Mouse (Mus musculus) liver, embryonic 11.5 days (tissue): Measurements from ENCODE around the gene Ddx58. TPM values are rescaled to one million over a fixed set of nuclear protein-coding genes. Genes with fewer than 3 reads are reported as not detected.

ENCODE experiments used
- ATAC-seq: fragments of 200-750 bp; cut with Nextera tagmentation; replicated peaks from 2 replicates; pipeline ENCODE4 v1.8.0; 2017; ENCODE audit warnings: moderate number of reproducible peaks, mild to moderate bottlenecking, moderate TSS enrichment, moderate library complexity; ENCODE audit not compliant: low FRiP score
- DNase-seq: peaks from one replicate; pipeline ENCODE4 v3.0.0-alpha.2; 2017; ENCODE audit warnings: low spot score
- H3K27ac ChIP-seq: fragments of 300-500 bp; sonication (generic); 2 replicates; pipeline ENCODE4 v1.5.1; 2014; ENCODE audit warnings: mild to moderate bottlenecking, low read depth, low read length, control low read depth
- H3K27me3 ChIP-seq: fragments of 300-500 bp; sonication (generic); replicated peaks from 2 replicates; pipeline ENCODE4 v1.6.1; 2014; ENCODE audit warnings: low read length, mixed read lengths; ENCODE audit not compliant: control insufficient read depth, insufficient read depth
- H3K36me3 ChIP-seq: fragments of 300-500 bp; sonication (generic); 2 replicates; pipeline ENCODE4 v1.6.1; 2014; ENCODE audit warnings: mild to moderate bottlenecking, low read length, moderate library complexity, mixed read lengths; ENCODE audit not compliant: control insufficient read depth, insufficient read depth
- H3K4me1 ChIP-seq: fragments of 300-500 bp; sonication (generic); replicated peaks from 2 replicates; pipeline ENCODE4 v1.6.1; 2014; ENCODE audit warnings: low read length, mixed read lengths; ENCODE audit not compliant: control insufficient read depth, insufficient read depth
- H3K4me2 ChIP-seq: fragments of 300-500 bp; sonication (generic); 2 replicates; pipeline ENCODE4 v1.6.1; 2014; ENCODE audit warnings: mild to moderate bottlenecking, control low read depth, moderate library complexity
- H3K4me3 ChIP-seq: fragments of 300-500 bp; sonication (generic); 2 replicates; pipeline ENCODE4 v1.5.1; 2014; ENCODE audit warnings: low read depth, low read length, control low read depth
- H3K9ac ChIP-seq: fragments of 300-500 bp; sonication (generic); 2 replicates; pipeline ENCODE4 v1.6.1; 2014; ENCODE audit warnings: low read depth, low read length, control low read depth
- H3K9me3 ChIP-seq: fragments of 300-500 bp; sonication (generic); 2 replicates; pipeline ENCODE4 v1.6.1; 2016; ENCODE audit warnings: low read length, inconsistent platforms, mixed read lengths; ENCODE audit not compliant: control insufficient read depth
- WGBS: fragments of 180-500 bp; shearing (Covaris S2); extraction: QIAGEN DNeasy Blood & Tissue Kit; methylation state at CpG from one replicate; pipeline ENCODE4 v1.1.7; 2014; 5-methylcytosine and 5-hydroxymethylcytosine counted together
- polyA plus RNA-seq: library from polyadenylated mRNA; unstranded; fragments of >200 nt; fragmentation: Nextera tagmentation; extraction: Ambion mirVana; gene quantifications from 2 replicates; pipeline ENCODE4 v1.2.1, GENCODE M21; 2014

Ddx58 gene
- polyA plus RNA-seq, 1 experiment from 2014 or later, result 2.9 TPM

- no peaks in the 10 kb centered on the region for H3K4me1 ChIP-seq
- DNase-seq (no peak), ATAC-seq (no peak)
- no peak overlapping the region for H3K27ac ChIP-seq
- H3K4me3 ChIP-seq, result no peak overlapping the region
- 88% methylated on average over 22 of the region's 22 CpGs for WGBS
- H3K9me3 ChIP-seq, result no peaks in the 10 kb centered on the region
- no peak overlapping the region for H3K4me2 ChIP-seq
- H3K9ac ChIP-seq, result no peak overlapping the region
- no peaks in the 10 kb centered on the region for H3K27me3 ChIP-seq
- H3K36me3 ChIP-seq, result no peaks in the 10 kb centered on the region
Observed at GRCm38 (mm10) chr4:40205231-40205903, 34.3 kb downstream of the Ddx58 start.

- Histone ChIP-seq H3K9ac (no peak overlapping the region), H3K4me3 (no peak overlapping the region), H3K36me3 (no peaks in the 10 kb centered on the region), H3K4me1 (no peaks in the 10 kb centered on the region), H3K27me3 (no peaks in the 10 kb centered on the region), H3K27ac (no peak overlapping the region), H3K4me2 (no peak overlapping the region), H3K9me3 (no peaks in the 10 kb centered on the region)
- 86% methylated on average over 3 of the region's 3 CpGs for WGBS
- ATAC-seq (no peak), DNase-seq (no peak)
Observed at GRCm38 (mm10) chr4:40204374-40204773, 35.3 kb downstream of the Ddx58 start.

GRCm38 (mm10) chr4:40202205-40202604 is 37.4 kb downstream of the Ddx58 start:
- no peak overlapping the region for H3K4me2 ChIP-seq
- no peak for DNase-seq
- no peak overlapping the region for H3K27ac ChIP-seq
- no peaks in the 10 kb centered on the region for H3K4me1 ChIP-seq
- ATAC-seq, result no peak
- WGBS, result 74% methylated on average over 6 of the region's 6 CpGs
- H3K27me3 ChIP-seq, result no peaks in the 10 kb centered on the region
- no peaks in the 10 kb centered on the region for H3K9me3 ChIP-seq
- H3K36me3 ChIP-seq, result 0 out of 2 replicates have a peak, but pooled peaks cover 3% of the 10 kb centered on the region
- no peak overlapping the region for H3K4me3 ChIP-seq
- no peak overlapping the region for H3K9ac ChIP-seq

GRCm38 (mm10) chr4:40195336-40195735 is 44.3 kb downstream of the Ddx58 start:
- Histone ChIP-seq H3K27me3 (no peaks in the 10 kb centered on the region), H3K36me3 (peaks cover 5% of the 10 kb centered on the region; the same call in 1 of the 2 replicates), H3K4me2 (no peak overlapping the region), H3K4me3 (no peak overlapping the region), H3K4me1 (no peaks in the 10 kb centered on the region), H3K9ac (no peak overlapping the region), H3K9me3 (no peaks in the 10 kb centered on the region), H3K27ac (no peak overlapping the region)
- DNase-seq (no peak), ATAC-seq (no peak; the same call in 1 of the 2 replicates)
- 64% methylated on average over 2 of the region's 2 CpGs for WGBS

- DNase-seq, result no peak
- ATAC-seq, result no peak
- 69% methylated on average over 9 of the region's 9 CpGs for WGBS
Observed at GRCm38 (mm10) chr4:40193461-40193860, 46.2 kb downstream of the Ddx58 start.

GRCm38 (mm10) chr4:40192246-40192645 is 47.4 kb downstream of the Ddx58 start:
- 62% methylated on average over 2 of the region's 2 CpGs for WGBS
- DNase-seq (no peak), ATAC-seq (no peak)

More at GRCm38 (mm10) chr4:40193461-40193860, 46.2 kb downstream of the Ddx58 start:
- Histone ChIP-seq H3K27me3 (no peaks in the 10 kb centered on the region), H3K27ac (no peak overlapping the region), H3K36me3 (peaks cover 8% of the 10 kb centered on the region; the same call in 1 of the 2 replicates), H3K9ac (no peak overlapping the region), H3K4me1 (no peaks in the 10 kb centered on the region), H3K4me2 (no peak overlapping the region), H3K4me3 (no peak overlapping the region), H3K9me3 (no peaks in the 10 kb centered on the region)

GRCm38 (mm10) chr4:40187956-40188355 is 51.7 kb downstream of the Ddx58 start:
- Histone ChIP-seq H3K27me3 (no peaks in the 10 kb centered on the region), H3K4me3 (no peak overlapping the region), H3K9ac (no peak overlapping the region), H3K27ac (no peak overlapping the region), H3K4me2 (no peak overlapping the region), H3K36me3 (peaks cover 18% of the 10 kb centered on the region; the same call in 1 of the 2 replicates), H3K9me3 (no peaks in the 10 kb centered on the region), H3K4me1 (no peaks in the 10 kb centered on the region)
- no peak for DNase-seq
- no peak for ATAC-seq
- WGBS, result 89% methylated on average over 7 of the region's 7 CpGs

More at GRCm38 (mm10) chr4:40192246-40192645, 47.4 kb downstream of the Ddx58 start:
- Histone ChIP-seq H3K4me1 (no peaks in the 10 kb centered on the region), H3K27ac (no peak overlapping the region), H3K4me3 (no peak overlapping the region), H3K36me3 (peaks cover 12% of the 10 kb centered on the region; the same call in 1 of the 2 replicates), H3K27me3 (no peaks in the 10 kb centered on the region), H3K9ac (no peak overlapping the region), H3K4me2 (no peak overlapping the region), H3K9me3 (no peaks in the 10 kb centered on the region)

GRCm38 (mm10) chr4:40184470-40184869 is 55.2 kb downstream of the Ddx58 start:
- Histone ChIP-seq H3K36me3 (peaks cover 25% of the 10 kb centered on the region; the same call in 1 of the 2 replicates), H3K9ac (no peak overlapping the region), H3K9me3 (no peaks in the 10 kb centered on the region), H3K27ac (no peak overlapping the region), H3K27me3 (no peaks in the 10 kb centered on the region), H3K4me1 (no peaks in the 10 kb centered on the region), H3K4me3 (no peak overlapping the region), H3K4me2 (no peak overlapping the region)
- 83% methylated on average over 5 of the region's 5 CpGs for WGBS
- no peak for ATAC-seq
- no peak for DNase-seq

GRCm38 (mm10) chr4:40183781-40184180 is 55.8 kb downstream of the Ddx58 start:
- no peak overlapping the region for H3K27ac ChIP-seq
- 86% methylated on average over 6 of the region's 6 CpGs for WGBS
- H3K9ac ChIP-seq, result no peak overlapping the region
- H3K9me3 ChIP-seq, result no peaks in the 10 kb centered on the region
- ATAC-seq (no peak), DNase-seq (no peak)
- peaks cover 23% of the 10 kb centered on the region; the same call in 1 of the 2 replicates for H3K36me3 ChIP-seq
- H3K4me1 ChIP-seq, result no peaks in the 10 kb centered on the region
- no peaks in the 10 kb centered on the region for H3K27me3 ChIP-seq
- no peak overlapping the region for H3K4me3 ChIP-seq
- H3K4me2 ChIP-seq, result no peak overlapping the region
